Mouse (Mus musculus): ENCODE measurements around the gene Nkx2-3.

Gene Nkx2-3

GRCm38 (mm10) chr19:43600545-43601331 lies 11.4 kb upstream of the Nkx2-3 start:
- TF ChIP-seq GATA4 (IDR thresholded peaks at IDR 0.05; ENCODE audit: insufficient replicate concordance, low read length), result no peak

- TF ChIP-seq GATA4 (IDR thresholded peaks at IDR 0.05; ENCODE audit: insufficient replicate concordance, low read length), result no peak
These were observed 10.7 kb upstream of the Nkx2-3 start for GRCm38 (mm10) chr19:43601440-43601839.

GRCm38 (mm10) chr19:43601996-43602590 lies 10.0 kb upstream of the Nkx2-3 start:
- no peak for TF ChIP-seq GATA4 (IDR thresholded peaks at IDR 0.05; ENCODE audit: insufficient replicate concordance, low read length)

- TF ChIP-seq GATA4 (IDR thresholded peaks at IDR 0.05; ENCODE audit: insufficient replicate concordance, low read length), result no peak
These were observed 8.6 kb upstream of the Nkx2-3 start for GRCm38 (mm10) chr19:43603521-43603920.

- no peak for TF ChIP-seq GATA4 (IDR thresholded peaks at IDR 0.05; ENCODE audit: insufficient replicate concordance, low read length)
These were observed 7.5 kb upstream of the Nkx2-3 start for GRCm38 (mm10) chr19:43604492-43605120.

- no peak for TF ChIP-seq GATA4 (IDR thresholded peaks at IDR 0.05; ENCODE audit: insufficient replicate concordance, low read length)
These were observed 6.2 kb upstream of the Nkx2-3 start for GRCm38 (mm10) chr19:43605666-43606551.

- no peak for TF ChIP-seq GATA4 (IDR thresholded peaks at IDR 0.05; ENCODE audit: insufficient replicate concordance, low read length)
These were observed 5.3 kb upstream of the Nkx2-3 start for GRCm38 (mm10) chr19:43606552-43607530.

GRCm38 (mm10) chr19:43607842-43608680 lies 4.1 kb upstream of the Nkx2-3 start:
- TF ChIP-seq GATA4 (IDR thresholded peaks at IDR 0.05; ENCODE audit: insufficient replicate concordance, low read length), result no peak

- TF ChIP-seq GATA4 (IDR thresholded peaks at IDR 0.05; ENCODE audit: insufficient replicate concordance, low read length), result no peak
These were observed 3.2 kb upstream of the Nkx2-3 start for GRCm38 (mm10) chr19:43608711-43609457.

GRCm38 (mm10) chr19:43609458-43610330 lies 2.4 kb upstream of the Nkx2-3 start:
- TF ChIP-seq GATA4 (IDR thresholded peaks at IDR 0.05; ENCODE audit: insufficient replicate concordance, low read length), result no peak

GRCm38 (mm10) chr19:43610341-43610848 lies 1.7 kb upstream of the Nkx2-3 start:
- TF ChIP-seq GATA4 (IDR thresholded peaks at IDR 0.05; ENCODE audit: insufficient replicate concordance, low read length), result no peak

Data from liver, adult (tissue).